Mouse (Mus musculus) G1E (cell line): ENCODE measurements at regions not wholly inside any gene's neighbourhood (a gene's known extent, or its start where the extent isn't known, plus 50 kb on each side); places are given as distances from the start of the nearest gene placed in this dataset.

Source experiments
- CTCF ChIP-seq: IDR thresholded peaks from 2 replicates; pipeline ENCODE4 v1.5.1; 2012; ENCODE audit warnings: low read depth, low read length, inconsistent platforms, mixed read lengths
- GATA2 ChIP-seq: IDR thresholded peaks from 2 replicates; pipeline ENCODE4 v1.6.1; 2012; ENCODE audit warnings: low read depth, low read length, inconsistent platforms, borderline replicate concordance

GRCm38 (mm10) chr6:31081238-31081637, 122.4 kb upstream of the Klf14 start:
- no peak for TF ChIP-seq CTCF
- no peak for TF ChIP-seq GATA2
